Mouse (Mus musculus) liver, adult 2 months (tissue): ENCODE measurements around the gene Hnrnph1.

ENCODE experiments used
- CTCF ChIP-seq: fragments of 200-500 bp; IDR thresholded peaks from 2 replicates; pipeline ENCODE4 v1.5.1; 2011; ENCODE audit warnings: low read depth, low read length, control low read depth
- POLR2A ChIP-seq: fragments of 200-500 bp; IDR thresholded peaks from 2 replicates; pipeline ENCODE4 v1.6.1; 2011; ENCODE audit warnings: low read length, control low read depth; ENCODE audit not compliant: insufficient read depth; ENCODE audit errors: extremely low read depth

DNA sequence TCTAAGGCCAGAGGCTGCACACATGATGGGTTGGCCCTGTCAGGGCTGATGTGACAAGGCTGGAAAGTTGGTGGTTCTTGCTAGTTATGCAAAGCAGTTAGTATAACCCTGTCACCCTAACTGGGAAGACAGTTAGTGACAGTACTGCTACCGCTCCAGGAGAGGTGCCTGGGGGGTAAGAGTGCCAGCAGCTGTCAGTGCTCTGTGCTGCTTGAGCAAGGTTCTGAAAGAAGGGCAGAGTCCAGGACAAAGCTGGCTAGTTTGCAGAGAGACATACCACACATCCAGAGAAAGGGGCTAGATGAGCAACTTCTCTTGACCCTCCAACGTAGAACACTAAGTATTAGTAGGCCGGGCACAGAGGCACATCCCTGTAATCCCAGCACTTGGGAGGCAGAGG lies 25.7 kb downstream of the Hnrnph1 start:
- TF ChIP-seq CTCF (no peak), POLR2A (no peak)
